Mouse (Mus musculus): ENCODE results near the gene Phgr1.
A peak's percentile ranks its signal among the peaks of the same experiment; 100 is the strongest.

Phgr1 gene

GRCm38 (mm10) chr2:118750476-118750875, 22.1 kb upstream of the Phgr1 start:
- DNase-seq (ENCODE audit: low read depth): no peak

- no peak for DNase-seq (ENCODE audit: low read depth)
Measured at GRCm38 (mm10) chr2:118751896-118752791, 20.4 kb upstream of the Phgr1 start.

- no peak for DNase-seq (ENCODE audit: low read depth)
Measured at GRCm38 (mm10) chr2:118752792-118753108, 19.8 kb upstream of the Phgr1 start.

- DNase-seq (ENCODE audit: low read depth): no peak
Measured at GRCm38 (mm10) chr2:118754143-118754542, 18.4 kb upstream of the Phgr1 start.

GRCm38 (mm10) chr2:118755407-118755806, 17.2 kb upstream of the Phgr1 start:
- no peak for DNase-seq (ENCODE audit: low read depth)

GRCm38 (mm10) chr2:118756103-118756502, 16.5 kb upstream of the Phgr1 start:
- no peak for DNase-seq (ENCODE audit: low read depth)

- DNase-seq (ENCODE audit: low read depth): peak; percentile 82
Measured at GRCm38 (mm10) chr2:118759828-118760227, 12.7 kb upstream of the Phgr1 start.

- no peak for DNase-seq (ENCODE audit: low read depth)
Measured at GRCm38 (mm10) chr2:118760311-118761025, 12.1 kb upstream of the Phgr1 start.

- no peak for DNase-seq (ENCODE audit: low read depth)
Measured at GRCm38 (mm10) chr2:118761358-118761757, 11.2 kb upstream of the Phgr1 start.

GRCm38 (mm10) chr2:118761906-118762783, 10.4 kb upstream of the Phgr1 start, which contains the start of gene Ccdc9b:
TSS of gene Ccdc9b (minus strand) at chr2:118762661.
- DNase-seq (ENCODE audit: low read depth): no peak

GRCm38 (mm10) chr2:118762784-118763148, 9.8 kb upstream of the Phgr1 start:
- DNase-seq (ENCODE audit: low read depth): no peak

GRCm38 (mm10) chr2:118763469-118763868, 9.1 kb upstream of the Phgr1 start:
- DNase-seq (ENCODE audit: low read depth): no peak

GRCm38 (mm10) chr2:118764094-118764831, 8.3 kb upstream of the Phgr1 start:
- DNase-seq (ENCODE audit: low read depth): peak; percentile 67

GRCm38 (mm10) chr2:118764875-118765274, 7.7 kb upstream of the Phgr1 start:
- DNase-seq (ENCODE audit: low read depth): no peak

- DNase-seq (ENCODE audit: low read depth): no peak
Measured at GRCm38 (mm10) chr2:118766041-118767033, 6.2 kb upstream of the Phgr1 start.

GRCm38 (mm10) chr2:118774536-118774935, 2.0 kb downstream of the Phgr1 start:
- no peak for DNase-seq (ENCODE audit: low read depth)

GRCm38 (mm10) chr2:118775396-118775795, 2.8 kb downstream of the Phgr1 start:
- no peak for DNase-seq (ENCODE audit: low read depth)

- DNase-seq (ENCODE audit: low read depth): no peak
Measured at GRCm38 (mm10) chr2:118775846-118776245, 3.3 kb downstream of the Phgr1 start.

- no peak for DNase-seq (ENCODE audit: low read depth)
Measured at GRCm38 (mm10) chr2:118776295-118776694, 3.7 kb downstream of the Phgr1 start.

GRCm38 (mm10) chr2:118778418-118778817, 5.8 kb downstream of the Phgr1 start:
- no peak for DNase-seq (ENCODE audit: low read depth)

Measured in induced T-regulatory cell, adult 2 months (primary cell).